Mouse (Mus musculus): ENCODE measurements around the gene Gm45234. TPM values are rescaled to one million over a fixed set of nuclear protein-coding genes. Genes with fewer than 3 reads are reported as not detected.

Gene Gm45234
- total and polyA plus RNA-seq, 3 experiments = not detected

- no peaks in the 10 kb centered on the region for H3K9me3 ChIP-seq (replicated peaks; ENCODE audit: low read length)
- no peaks in the 10 kb centered on the region for H3K27me3 ChIP-seq (replicated peaks)
- peak overlapping the region in 2 of 3 experiments; percentile 42 to 50 for H3K4me3 ChIP-seq (replicated peaks in 1 of 3; ENCODE audit: low read depth in 2 of 3, low read length in 2 of 3, poor library complexity in 1 of 3)
- H3K27ac ChIP-seq (ENCODE audit: insufficient read depth, low read depth) = no peak overlapping the region
- peaks cover 7 to 22% of the 10 kb centered on the region in 2 experiments; a peak in 3 of 4 replicates for H3K4me1 ChIP-seq (ENCODE audit: control insufficient read depth in 1 of 2, insufficient read depth in 2 of 2)
- TF ChIP-seq USF1 (IDR thresholded peaks at IDR 0.05; ENCODE audit: low read depth, low read length) (no peak), ZNF384 (IDR thresholded peaks at IDR 0.05; ENCODE audit: low read depth, low read length) (no peak), MAX (IDR thresholded peaks at IDR 0.05; ENCODE audit: low read length) (no peak), CHD1 (IDR thresholded peaks at IDR 0.05; ENCODE audit: low read depth, low read length) (no peak), UBTF (IDR thresholded peaks at IDR 0.05; ENCODE audit: low read depth, low read length) (no peak), ZMIZ1 (IDR thresholded peaks at IDR 0.05; ENCODE audit: low read depth, low read length) (0 out of 2 replicates have a peak, but pooled peaks have one; percentile 31), NRF1 (IDR thresholded peaks at IDR 0.05; ENCODE audit: low read depth, low read length) (no peak), JUN (IDR thresholded peaks at IDR 0.05; ENCODE audit: insufficient read depth, low read depth, low read length) (no peak), ETS1 (conservative IDR thresholded peaks at IDR 0.05; ENCODE audit: low read depth, low read length) (no peak), MAZ (IDR thresholded peaks at IDR 0.05; ENCODE audit: low read depth, low read length) (no peak), SMC3 (IDR thresholded peaks at IDR 0.05; ENCODE audit: low read depth, low read length) (no peak), ZC3H11A (IDR thresholded peaks at IDR 0.05; ENCODE audit: low read depth, low read length) (no peak), POLR2A (IDR thresholded peaks at IDR 0.05; ENCODE audit: low read depth, low read length) (peak; percentile 75), IRF4 (IDR thresholded peaks at IDR 0.05; ENCODE audit: low read depth, low read length) (no peak), RCOR1 (conservative IDR thresholded peaks at IDR 0.05; ENCODE audit: low read depth, low read length) (no peak), TBP (conservative IDR thresholded peaks at IDR 0.05; ENCODE audit: low read depth, low read length) (peak; percentile 85), HCFC1 (IDR thresholded peaks at IDR 0.05; ENCODE audit: low read depth, low read length) (no peak), SIN3A (IDR thresholded peaks at IDR 0.05; ENCODE audit: low read length) (no peak), RAD21 (IDR thresholded peaks at IDR 0.05; ENCODE audit: low read depth, low read length) (no peak), E2F4 (IDR thresholded peaks at IDR 0.05; ENCODE audit: insufficient replicate concordance, low read depth, low read length) (no peak), ELF1 (IDR thresholded peaks at IDR 0.05; ENCODE audit: low read depth, low read length) (peak; percentile 39; the same call in 1 of the 2 replicates), MXI1 (IDR thresholded peaks at IDR 0.05; ENCODE audit: low read depth, low read length) (peak; percentile 55; the same call in 1 of the 2 replicates), TCF12 (IDR thresholded peaks at IDR 0.05; ENCODE audit: low read depth, low read length) (no peak), MEF2A (IDR thresholded peaks at IDR 0.05; ENCODE audit: borderline replicate concordance, low read depth, low read length) (peak; percentile 19; the same call in 1 of the 2 replicates), JUND (conservative IDR thresholded peaks at IDR 0.05; ENCODE audit: low read depth, low read length) (no peak), PAX5 (IDR thresholded peaks at IDR 0.05; ENCODE audit: low read length) (no peak), USF2 (conservative IDR thresholded peaks at IDR 0.05; ENCODE audit: low read depth, low read length) (no peak), GABPA (IDR thresholded peaks at IDR 0.05; ENCODE audit: insufficient replicate concordance, low read depth, low read length) (no peak), EP300 (IDR thresholded peaks at IDR 0.05; ENCODE audit: low read length) (no peak), CHD2 (IDR thresholded peaks at IDR 0.05; ENCODE audit: low read length) (no peak), MAFK (IDR thresholded peaks at IDR 0.05; ENCODE audit: insufficient replicate concordance, low read length) (no peak), ZKSCAN1 (IDR thresholded peaks at IDR 0.05; ENCODE audit: borderline replicate concordance, low read depth, low read length) (no peak), MYC (IDR thresholded peaks at IDR 0.05; ENCODE audit: low read depth, low read length) (no peak), BHLHE40 (IDR thresholded peaks at IDR 0.05; ENCODE audit: low read depth, low read length) (peak; percentile 41), NELFE (IDR thresholded peaks at IDR 0.05; ENCODE audit: low read depth, low read length) (0 out of 2 replicates have a peak, but pooled peaks have one; percentile 42), KAT2A (IDR thresholded peaks at IDR 0.05; ENCODE audit: insufficient replicate concordance, low read length) (no peak), CTCF (conservative IDR thresholded peaks at IDR 0.05 in 1 of 2, IDR thresholded peaks at IDR 0.05 in 1 of 2; ENCODE audit: low read depth in 2 of 2, low read length in 2 of 2) (no peak)
- dilution Hi-C loops (cut with MboI; ENCODE audit: extremely low pct_ligation_motif_present, extremely low pct_unique_long_range_greater_than_20kb, low sequenced_read_pairs) (no loop called here), in situ Hi-C loops (cut with MboI; ENCODE audit: low pct_ligation_motif_present, low pct_unique_long_range_greater_than_20kb, low sequenced_read_pairs) (no loop called here)
- no peak overlapping the region; the same call in 1 of the 2 replicates for H3K4me2 ChIP-seq (ENCODE audit: insufficient read depth, low read depth, poor library complexity, severe bottlenecking)
- H3K79me2 ChIP-seq (replicated peaks; ENCODE audit: control insufficient read depth, extremely low read depth, insufficient read depth, poor library complexity, severe bottlenecking) = no peaks in the 10 kb centered on the region
- H3K36me3 ChIP-seq (replicated peaks in 1 of 2; ENCODE audit: control insufficient read depth in 1 of 2, insufficient read depth in 1 of 2, low read length in 1 of 2) = peaks cover 0 to 9% of the 10 kb centered on the region in 2 experiments
- H3K9ac ChIP-seq (ENCODE audit: insufficient read depth, low read depth) = peak overlapping the region; percentile 53
- peak; percentile 76 for DNase-seq (ENCODE audit: extremely low read depth)
These were observed 31.1 kb upstream of the Gm45234 start for GRCm38 (mm10) chr6:124786756-124787420.

All from CH12.LX (cell line).